Mouse (Mus musculus) forebrain, postnatal 0 days (tissue): ENCODE data around the gene Snapc4. TPM values are rescaled to one million over a fixed set of nuclear protein-coding genes. Genes with fewer than 3 reads are reported as not detected.

ENCODE experiments used
- ATAC-seq: fragments of 200-750 bp; cut with Nextera tagmentation; 2 replicates; pipeline ENCODE4 v1.8.0; 2017; ENCODE audit warnings: mild to moderate bottlenecking, moderate library complexity
- DNase-seq: peaks from one replicate; pipeline ENCODE4 v3.0.0-alpha.2; 2015
- H3K27ac ChIP-seq: fragments of 300-500 bp; sonication (generic); 2 replicates; pipeline ENCODE4 v1.5.1; 2014; ENCODE audit warnings: low read depth, mild to moderate bottlenecking, antibody characterized with exemption, low read length, moderate library complexity, mixed read lengths
- H3K27me3 ChIP-seq: fragments of 300-500 bp; sonication (generic); 2 replicates; pipeline ENCODE4 v1.6.1; 2014; ENCODE audit warnings: mild to moderate bottlenecking, low read length, mixed read lengths; ENCODE audit not compliant: insufficient read depth
- H3K36me3 ChIP-seq: fragments of 300-500 bp; sonication (generic); 2 replicates; pipeline ENCODE4 v1.6.1; 2014; ENCODE audit warnings: mild to moderate bottlenecking, moderate library complexity; ENCODE audit not compliant: insufficient read depth
- H3K4me1 ChIP-seq: fragments of 300-500 bp; sonication (generic); 2 replicates; pipeline ENCODE4 v1.6.1; 2014; ENCODE audit warnings: antibody characterized with exemption; ENCODE audit not compliant: insufficient read depth
- H3K4me2 ChIP-seq: fragments of 300-500 bp; sonication (generic); 2 replicates; pipeline ENCODE4 v1.6.1; 2014; ENCODE audit warnings: low read depth, mild to moderate bottlenecking, moderate library complexity
- H3K4me3 ChIP-seq: fragments of 300-500 bp; sonication (generic); 2 replicates; pipeline ENCODE4 v1.5.1; 2014; ENCODE audit warnings: low read depth, low read length, mixed read lengths
- H3K9ac ChIP-seq: fragments of 300-500 bp; sonication (generic); 2 replicates; pipeline ENCODE4 v1.6.1; 2014; ENCODE audit warnings: mild to moderate bottlenecking
- H3K9me3 ChIP-seq: fragments of 300-500 bp; sonication (generic); 2 replicates; pipeline ENCODE4 v1.6.1; 2016; ENCODE audit warnings: low read length
- CTCF ChIP-seq: sonication (generic); IDR thresholded peaks from 2 replicates; pipeline ENCODE4 v1.5.1; 2016; ENCODE audit warnings: antibody characterized with exemption, control low read depth, low read depth
- WGBS: fragments of 180-500 bp; shearing (Covaris S2); extraction: QIAGEN DNeasy Blood & Tissue Kit; methylation state at CpG from one replicate; pipeline ENCODE4 v1.1.7; 2014; 5-methylcytosine and 5-hydroxymethylcytosine counted together
- polyA plus RNA-seq: library from polyadenylated mRNA; unstranded; fragments of >200 nt; fragmentation: Nextera tagmentation; extraction: Ambion mirVana; gene quantifications from 2 replicates; pipeline ENCODE4 v1.2.1, GENCODE M21; 2015
- total RNA-seq: library from RNA; depleted of rRNA; stranded (reverse); fragments of >200 nt; gene quantifications from 2 replicates; pipeline ENCODE4 v1.2.3, GENCODE M21; 2014

Snapc4 gene
- total and polyA plus RNA-seq, 2 experiments from 2014 or later = 19.1 to 56.7 TPM

GRCm38 (mm10) chr2:26400296-26400695 lies 19.8 kb upstream of the Snapc4 start:
- Histone ChIP-seq H3K9me3 (no peaks in the 10 kb centered on the region), H3K36me3 (peaks cover 70% of the 10 kb centered on the region), H3K9ac (no peak overlapping the region), H3K4me1 (no peaks in the 10 kb centered on the region), H3K27ac (no peak overlapping the region), H3K27me3 (no peaks in the 10 kb centered on the region), H3K4me2 (no peak overlapping the region), H3K4me3 (no peak overlapping the region)
- no peak for TF ChIP-seq CTCF
- no peak for DNase-seq
- ATAC-seq = no peak
- WGBS = 87% methylated on average over 5 of the region's 5 CpGs

DNA sequence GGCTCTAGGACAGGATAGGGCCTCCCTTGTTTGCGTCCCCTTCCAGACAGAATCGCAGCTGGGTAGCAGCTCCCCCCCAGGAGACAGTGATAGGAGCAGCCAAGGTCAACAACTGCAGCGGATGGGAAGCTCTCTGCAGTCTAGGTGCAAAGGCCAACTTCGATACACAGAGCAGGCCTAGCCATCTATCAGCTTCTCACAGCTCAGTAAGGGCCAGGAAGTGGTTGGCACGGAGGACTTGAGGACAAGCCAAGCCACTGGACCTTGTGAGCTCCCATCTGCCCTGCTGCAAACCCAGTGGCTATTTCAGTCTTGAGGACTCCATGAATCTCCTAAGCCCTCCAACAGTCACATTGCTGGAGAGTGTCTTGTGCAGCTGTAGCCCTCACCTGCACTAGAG lies 19.2 kb upstream of the Snapc4 start:
- Histone ChIP-seq H3K27me3 (no peaks in the 10 kb centered on the region), H3K36me3 (peaks cover 77% of the 10 kb centered on the region), H3K9me3 (no peaks in the 10 kb centered on the region), H3K4me1 (no peaks in the 10 kb centered on the region), H3K4me2 (no peak overlapping the region), H3K9ac (no peak overlapping the region), H3K27ac (no peak overlapping the region), H3K4me3 (no peak overlapping the region)
- no peak for TF ChIP-seq CTCF
- ATAC-seq (no peak), DNase-seq (no peak)
- 82% methylated on average over 5 of the region's 5 CpGs for WGBS

DNA sequence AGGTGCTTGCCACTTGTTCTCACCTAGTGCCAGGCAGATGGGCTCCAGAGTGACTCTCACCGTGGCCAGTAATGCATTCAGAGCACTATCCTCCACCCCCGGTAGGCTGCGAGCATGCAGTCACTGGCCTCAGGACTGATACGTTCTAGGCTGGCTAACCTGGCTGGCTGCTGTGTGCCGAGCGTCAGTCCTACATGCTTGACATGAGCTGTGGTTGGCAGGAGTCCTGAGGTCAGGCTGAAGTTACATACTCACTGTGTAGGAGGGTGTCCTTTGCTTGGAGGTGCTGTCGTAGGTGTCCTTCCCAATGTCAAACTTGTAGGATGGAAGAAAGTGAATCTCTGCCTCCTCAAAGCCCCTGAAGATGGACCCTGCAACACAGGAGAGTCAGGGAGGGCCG lies 18.5 kb upstream of the Snapc4 start:
- Histone ChIP-seq H3K9ac (no peak overlapping the region), H3K27ac (no peak overlapping the region), H3K4me2 (no peak overlapping the region), H3K9me3 (no peaks in the 10 kb centered on the region), H3K36me3 (peaks cover 82% of the 10 kb centered on the region), H3K27me3 (no peaks in the 10 kb centered on the region), H3K4me3 (no peak overlapping the region), H3K4me1 (no peaks in the 10 kb centered on the region)
- ATAC-seq (no peak), DNase-seq (no peak)
- WGBS = 87% methylated on average over 8 of the region's 8 CpGs
- TF ChIP-seq CTCF = no peak

GRCm38 (mm10) chr2:26391617-26392016 lies 11.2 kb upstream of the Snapc4 start:
- DNase-seq = no peak
- H3K36me3 ChIP-seq = peaks cover 63% of the 10 kb centered on the region
- no peak for ATAC-seq

GRCm38 (mm10) chr2:26390954-26391353 lies 10.5 kb upstream of the Snapc4 start:
- no peak overlapping the region for H3K4me3 ChIP-seq
- no peak overlapping the region for H3K4me2 ChIP-seq
- no peak for DNase-seq
- H3K27ac ChIP-seq = no peak overlapping the region
- peaks cover 63% of the 10 kb centered on the region for H3K36me3 ChIP-seq
- WGBS = 83% methylated on average over 3 of the region's 3 CpGs
- no peak overlapping the region for H3K9ac ChIP-seq
- H3K9me3 ChIP-seq = no peaks in the 10 kb centered on the region
- H3K4me1 ChIP-seq = peaks cover 14% of the 10 kb centered on the region; the same call in 1 of the 2 replicates
- no peaks in the 10 kb centered on the region for H3K27me3 ChIP-seq
- ATAC-seq = no peak
- TF ChIP-seq CTCF = no peak

More at GRCm38 (mm10) chr2:26391617-26392016, 11.2 kb upstream of the Snapc4 start:
- no peak for TF ChIP-seq CTCF
- H3K4me2 ChIP-seq = no peak overlapping the region
- H3K9me3 ChIP-seq = no peaks in the 10 kb centered on the region
- no peak overlapping the region for H3K9ac ChIP-seq
- WGBS = 88% methylated on average over 6 of the region's 6 CpGs
- H3K4me1 ChIP-seq = peaks cover 14% of the 10 kb centered on the region; the same call in 1 of the 2 replicates
- no peaks in the 10 kb centered on the region for H3K27me3 ChIP-seq
- H3K27ac ChIP-seq = no peak overlapping the region
- H3K4me3 ChIP-seq = no peak overlapping the region

DNA sequence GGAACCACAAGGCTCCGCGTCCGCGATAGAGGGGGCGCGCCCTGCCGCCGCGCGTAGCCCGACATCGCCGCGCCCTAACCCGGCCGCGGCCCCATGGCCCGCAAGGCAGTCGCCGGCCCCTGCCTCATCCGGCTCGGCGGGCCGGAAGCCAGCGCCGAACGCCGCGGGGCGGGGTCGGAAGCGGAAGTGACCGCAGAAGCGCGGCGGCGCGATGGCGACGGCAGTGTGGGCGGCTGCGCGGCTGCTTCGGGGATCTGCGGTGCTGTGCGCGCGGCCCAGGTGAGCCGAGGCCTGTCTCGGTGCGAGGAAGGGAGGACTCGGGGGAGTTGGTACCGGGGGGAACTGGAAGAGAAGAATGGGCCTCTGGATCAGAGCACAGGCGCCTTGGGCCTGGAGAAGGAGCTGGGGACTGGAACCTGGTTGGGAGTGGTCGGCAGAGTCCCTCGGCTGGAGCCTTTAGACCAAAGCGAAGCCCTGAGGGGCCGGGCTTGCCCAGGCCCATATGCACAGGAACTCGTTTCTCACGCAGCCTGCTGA lies 8.8 kb upstream of the Snapc4 start, which contains the start of the genes Entr1 and Pmpca:
TSS of gene Entr1 (minus strand) at position 163 of the 537 bp plus-strand sequence.
TSS of gene Pmpca (plus strand) at position 186 of the 537 bp plus-strand sequence.
- Histone ChIP-seq H3K27me3 (no peaks in the 10 kb centered on the region), H3K4me2 (peak within 1 kb of the TSS; percentile 98), H3K9me3 (no peaks in the 10 kb centered on the region), H3K4me1 (peaks cover 14% of the 10 kb centered on the region; the same call in 1 of the 2 replicates), H3K4me3 (peak within 1 kb of the TSS; percentile 93), H3K27ac (peak within 1 kb of the TSS; percentile 78), H3K9ac (peak within 1 kb of the TSS; percentile 78), H3K36me3 (peaks cover 62% of the 10 kb centered on the region)
- WGBS = under 1% methylated on average over 57 of the region's 60 CpGs
- no peak for TF ChIP-seq CTCF
- DNase-seq (peak; percentile 92), ATAC-seq (peak; percentile 94)

DNA sequence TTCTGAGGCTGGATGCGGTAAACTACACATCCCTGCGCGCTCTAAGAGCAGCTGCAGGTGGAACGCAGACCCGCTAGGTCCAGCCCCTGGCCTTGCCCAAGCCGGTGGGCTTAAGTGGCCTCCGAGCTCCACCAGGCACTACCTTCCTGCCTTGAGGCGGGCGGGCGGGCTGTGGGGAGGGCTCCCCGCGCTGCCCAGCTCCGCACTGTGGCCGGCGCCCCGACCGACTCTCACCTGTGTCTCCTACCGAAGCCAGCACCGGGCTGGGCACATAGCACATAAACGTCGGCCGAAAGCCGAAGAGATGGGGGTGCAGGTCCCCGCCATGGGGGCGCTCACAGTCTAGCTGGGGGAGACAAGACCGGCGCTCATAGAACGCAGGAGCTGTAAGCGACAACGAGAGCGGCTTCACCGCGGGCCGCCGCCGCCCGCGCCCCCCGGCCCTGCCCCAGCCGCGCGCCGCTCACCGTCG lies 8.3 kb upstream of the Snapc4 start:
- Histone ChIP-seq H3K4me3 (peak overlapping the region; percentile 93), H3K9me3 (no peaks in the 10 kb centered on the region), H3K9ac (peak overlapping the region; percentile 78), H3K27ac (peak overlapping the region; percentile 78), H3K27me3 (no peaks in the 10 kb centered on the region), H3K36me3 (peaks cover 66% of the 10 kb centered on the region), H3K4me1 (peaks cover 14% of the 10 kb centered on the region; the same call in 1 of the 2 replicates), H3K4me2 (peak overlapping the region; percentile 98)
- TF ChIP-seq CTCF = no peak
- DNase-seq = no peak
- 1% methylated on average over 45 of the region's 45 CpGs for WGBS
- peak; percentile 62 for ATAC-seq
